Mouse (Mus musculus) megakaryocyte, embryonic 14.5 days (primary cell): ENCODE data around the gene Ap5s1.

Source experiments
- FLI1 ChIP-seq: IDR thresholded peaks from 2 replicates; pipeline ENCODE4 v1.6.1; 2012; ENCODE audit warnings: low read length, inconsistent platforms, mixed read lengths
- GATA1 ChIP-seq: IDR thresholded peaks from 3 replicates; pipeline ENCODE4 v1.6.1; 2012; ENCODE audit warnings: mixed read lengths, low read length, inconsistent platforms, borderline replicate concordance

DNA sequence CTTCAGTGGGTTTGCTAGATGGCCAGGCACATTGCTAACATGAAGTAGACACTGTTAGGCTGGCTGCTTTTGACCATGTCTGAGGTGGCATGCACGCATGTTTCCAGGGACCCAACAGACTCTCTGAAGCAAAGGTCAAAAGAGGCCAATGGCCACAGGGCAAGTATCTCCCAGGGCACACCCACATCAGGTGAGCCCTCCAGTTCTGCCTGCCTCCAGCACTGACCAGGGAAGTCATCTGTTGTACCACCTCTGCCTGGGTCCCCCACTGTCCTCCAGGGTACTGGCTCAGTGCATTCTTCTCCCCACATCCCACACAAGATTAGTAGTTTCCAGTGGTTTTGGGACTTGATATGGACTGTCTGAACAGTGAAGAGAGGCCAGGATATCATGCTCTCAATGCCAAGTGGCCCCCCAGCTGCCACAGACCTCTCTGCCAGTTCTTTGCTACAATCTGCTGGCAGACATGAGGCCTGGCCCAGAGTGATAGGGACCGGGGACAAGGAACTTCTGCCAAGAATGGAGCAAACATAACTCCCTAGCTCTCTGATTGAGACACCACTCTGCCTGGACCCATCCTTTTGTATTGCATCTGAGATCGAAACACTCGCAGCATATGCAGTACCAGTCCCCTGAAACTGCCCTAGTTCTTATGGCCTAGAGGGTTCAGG lies 2.4 kb downstream of the Ap5s1 start:
- no peak for TF ChIP-seq GATA1
- TF ChIP-seq FLI1 = no peak
